Mouse (Mus musculus): Measurements from ENCODE around the gene Iqgap2. TPM values are rescaled to one million over a fixed set of nuclear protein-coding genes. Genes with fewer than 3 reads are reported as not detected.

Gene Iqgap2
- polyA plus RNA-seq, 1 experiment, result 12.7 TPM

GRCm38 (mm10) chr13:95884455-95884854, 7.3 kb downstream of the Iqgap2 start:
- DNase-seq (ENCODE audit: low read depth), result no peak

- DNase-seq (ENCODE audit: low read depth), result no peak
Measured at GRCm38 (mm10) chr13:95882001-95882400, 9.7 kb downstream of the Iqgap2 start.

GRCm38 (mm10) chr13:95881427-95881826, 10.3 kb downstream of the Iqgap2 start:
- DNase-seq (ENCODE audit: low read depth), result no peak

- no peak for DNase-seq (ENCODE audit: low read depth)
Measured at GRCm38 (mm10) chr13:95880633-95881032, 11.1 kb downstream of the Iqgap2 start.

GRCm38 (mm10) chr13:95871993-95872392, 19.7 kb downstream of the Iqgap2 start:
- DNase-seq (ENCODE audit: low read depth), result no peak

GRCm38 (mm10) chr13:95870626-95871025, 21.1 kb downstream of the Iqgap2 start:
- DNase-seq (ENCODE audit: low read depth), result no peak

GRCm38 (mm10) chr13:95868896-95869540, 22.7 kb downstream of the Iqgap2 start:
- DNase-seq (ENCODE audit: low read depth), result no peak

GRCm38 (mm10) chr13:95862201-95862600, 29.5 kb downstream of the Iqgap2 start:
- DNase-seq (ENCODE audit: low read depth), result no peak

GRCm38 (mm10) chr13:95859271-95859670, 32.5 kb downstream of the Iqgap2 start:
- DNase-seq (ENCODE audit: low read depth), result no peak

- DNase-seq (ENCODE audit: low read depth), result no peak
Measured at GRCm38 (mm10) chr13:95858866-95859265, 32.9 kb downstream of the Iqgap2 start.

- DNase-seq (ENCODE audit: low read depth), result no peak
Measured at GRCm38 (mm10) chr13:95855537-95855936, 36.2 kb downstream of the Iqgap2 start.

- no peak for DNase-seq (ENCODE audit: low read depth)
Measured at GRCm38 (mm10) chr13:95851611-95852010, 40.1 kb downstream of the Iqgap2 start.

- no peak for DNase-seq (ENCODE audit: low read depth)
Measured at GRCm38 (mm10) chr13:95850451-95850850, 41.3 kb downstream of the Iqgap2 start.

- DNase-seq (ENCODE audit: low read depth), result no peak
Measured at GRCm38 (mm10) chr13:95849501-95850007, 42.2 kb downstream of the Iqgap2 start.

- DNase-seq (ENCODE audit: low read depth), result no peak
Measured at GRCm38 (mm10) chr13:95846364-95846763, 45.4 kb downstream of the Iqgap2 start.

- no peak for DNase-seq (ENCODE audit: low read depth)
Measured at GRCm38 (mm10) chr13:95844950-95845349, 46.8 kb downstream of the Iqgap2 start.

GRCm38 (mm10) chr13:95843411-95844026, 48.2 kb downstream of the Iqgap2 start:
- peak; percentile 75 for DNase-seq (ENCODE audit: low read depth)

GRCm38 (mm10) chr13:95842803-95843202, 48.9 kb downstream of the Iqgap2 start:
- DNase-seq (ENCODE audit: low read depth), result no peak

- DNase-seq (ENCODE audit: low read depth), result no peak
Measured at GRCm38 (mm10) chr13:95841946-95842345, 49.8 kb downstream of the Iqgap2 start.

- no peak for DNase-seq (ENCODE audit: low read depth)
Measured at GRCm38 (mm10) chr13:95836944-95837343, 54.8 kb downstream of the Iqgap2 start.

- no peak for DNase-seq (ENCODE audit: low read depth)
Measured at GRCm38 (mm10) chr13:95833473-95833872, 58.2 kb downstream of the Iqgap2 start.

- no peak for DNase-seq (ENCODE audit: low read depth)
Measured at GRCm38 (mm10) chr13:95832712-95833111, 59.0 kb downstream of the Iqgap2 start.

GRCm38 (mm10) chr13:95831760-95832159, 60.0 kb downstream of the Iqgap2 start:
- no peak for DNase-seq (ENCODE audit: low read depth)
